Mouse (Mus musculus) forebrain, embryonic 12.5 days (tissue): ENCODE data around the gene Gtf3c5. TPM values are rescaled to one million over a fixed set of nuclear protein-coding genes. Genes with fewer than 3 reads are reported as not detected.

ENCODE experiments used
- ATAC-seq: fragments of 200-750 bp; cut with Nextera tagmentation; 2 replicates; pipeline ENCODE4 v1.8.0; 2017; ENCODE audit warnings: moderate TSS enrichment; ENCODE audit not compliant: low FRiP score
- H3K27ac ChIP-seq: fragments of 300-500 bp; sonication (generic); 2 replicates; pipeline ENCODE4 v1.5.1; 2016; ENCODE audit warnings: mild to moderate bottlenecking
- H3K27me3 ChIP-seq: fragments of 300-500 bp; sonication (generic); 2 replicates; pipeline ENCODE4 v1.6.1; 2016; ENCODE audit warnings: mild to moderate bottlenecking
- H3K36me3 ChIP-seq: fragments of 300-500 bp; sonication (generic); replicated peaks from 2 replicates; pipeline ENCODE4 v1.6.1; 2016; ENCODE audit warnings: mild to moderate bottlenecking
- H3K4me1 ChIP-seq: fragments of 300-500 bp; sonication (generic); 2 replicates; pipeline ENCODE4 v1.6.1; 2016
- H3K4me2 ChIP-seq: fragments of 300-500 bp; sonication (generic); 2 replicates; pipeline ENCODE4 v1.6.1; 2016; ENCODE audit warnings: mild to moderate bottlenecking, moderate library complexity
- H3K4me3 ChIP-seq: fragments of 300-500 bp; sonication (generic); replicated peaks from 2 replicates; pipeline ENCODE4 v1.5.1; 2016; ENCODE audit warnings: mild to moderate bottlenecking
- H3K9ac ChIP-seq: fragments of 300-500 bp; sonication (generic); 2 replicates; pipeline ENCODE4 v1.6.1; 2016; ENCODE audit warnings: mild to moderate bottlenecking
- H3K9me3 ChIP-seq: fragments of 300-500 bp; sonication (generic); 2 replicates; pipeline ENCODE4 v1.6.1; 2016
- WGBS: fragments of 180-500 bp; shearing (Covaris S2); methylation state at CpG from one replicate; pipeline ENCODE4 v1.1.7; 2016; 5-methylcytosine and 5-hydroxymethylcytosine counted together
- polyA plus RNA-seq: library from polyadenylated mRNA; unstranded; fragments of >200 nt; fragmentation: Nextera tagmentation; extraction: Ambion mirVana; gene quantifications from 2 replicates; pipeline ENCODE4 v1.2.1, GENCODE M21; 2016

The Gtf3c5 gene
- 46.9 and 50.9 TPM in 2 replicates for polyA plus RNA-seq

- peak within 1 kb of the TSS; percentile 72 for H3K4me3 ChIP-seq
- H3K27me3 ChIP-seq: peaks cover 15% of the 10 kb centered on the region
- H3K9ac ChIP-seq: peak within 1 kb of the TSS; percentile 80
- peaks cover 14% of the 10 kb centered on the region for H3K36me3 ChIP-seq
- H3K27ac ChIP-seq: peak within 1 kb of the TSS; percentile 89
- no peak for ATAC-seq
- 78% methylated on average over 9 of the region's 9 CpGs for WGBS
- peaks cover 19% of the 10 kb centered on the region for H3K4me1 ChIP-seq
- H3K9me3 ChIP-seq: no peaks in the 10 kb centered on the region
- peak within 1 kb of the TSS; percentile 68 for H3K4me2 ChIP-seq
These were observed at the start of gene Gtf3c5 for GRCm38 (mm10) chr2:28583651-28584050. Gene Gtf3c5 (minus strand): TSS chr2:28583751.

- Histone ChIP-seq H3K4me2 (no peak overlapping the region), H3K4me1 (no peaks in the 10 kb centered on the region), H3K9me3 (no peaks in the 10 kb centered on the region), H3K27me3 (peaks cover 17% of the 10 kb centered on the region; the same call in 1 of the 2 replicates), H3K27ac (no peak overlapping the region), H3K4me3 (no peak overlapping the region), H3K9ac (no peak overlapping the region), H3K36me3 (no peaks in the 10 kb centered on the region)
- 53% methylated on average over 4 of the region's 4 CpGs for WGBS
- ATAC-seq: no peak
These were observed 49.6 kb upstream of the Gtf3c5 start for GRCm38 (mm10) chr2:28633136-28633535.

GRCm38 (mm10) chr2:28632626-28633025 lies 49.1 kb upstream of the Gtf3c5 start:
- Histone ChIP-seq H3K36me3 (no peaks in the 10 kb centered on the region), H3K4me3 (no peak overlapping the region), H3K27ac (no peak overlapping the region), H3K9ac (no peak overlapping the region), H3K4me2 (no peak overlapping the region), H3K27me3 (peaks cover 17% of the 10 kb centered on the region; the same call in 1 of the 2 replicates), H3K9me3 (no peaks in the 10 kb centered on the region), H3K4me1 (no peaks in the 10 kb centered on the region)
- no peak for ATAC-seq
- 50% methylated on average over 1 of the region's 1 CpGs for WGBS

GRCm38 (mm10) chr2:28629911-28630381 lies 46.4 kb upstream of the Gtf3c5 start:
- ATAC-seq: no peak
- H3K9ac ChIP-seq: no peak overlapping the region
- H3K9me3 ChIP-seq: no peaks in the 10 kb centered on the region
- H3K36me3 ChIP-seq: no peaks in the 10 kb centered on the region
- peaks cover 17% of the 10 kb centered on the region; the same call in 1 of the 2 replicates for H3K27me3 ChIP-seq
- WGBS: 71% methylated on average over 4 of the region's 4 CpGs
- H3K4me2 ChIP-seq: no peak overlapping the region
- H3K4me1 ChIP-seq: no peaks in the 10 kb centered on the region
- H3K4me3 ChIP-seq: no peak overlapping the region
- H3K27ac ChIP-seq: no peak overlapping the region

- no peak overlapping the region for H3K27ac ChIP-seq
- no peaks in the 10 kb centered on the region for H3K4me1 ChIP-seq
- H3K4me2 ChIP-seq: no peak overlapping the region
- H3K27me3 ChIP-seq: peaks cover 19% of the 10 kb centered on the region
- no peaks in the 10 kb centered on the region for H3K36me3 ChIP-seq
- ATAC-seq: no peak
- no peak overlapping the region for H3K4me3 ChIP-seq
- H3K9ac ChIP-seq: no peak overlapping the region
- no peaks in the 10 kb centered on the region for H3K9me3 ChIP-seq
- 69% methylated on average over 2 of the region's 2 CpGs for WGBS
These were observed 44.5 kb upstream of the Gtf3c5 start for GRCm38 (mm10) chr2:28628053-28628452.

- H3K4me3 ChIP-seq: no peak overlapping the region
- no peak for ATAC-seq
- H3K27ac ChIP-seq: no peak overlapping the region
- H3K9ac ChIP-seq: no peak overlapping the region
- H3K4me1 ChIP-seq: peaks cover 6% of the 10 kb centered on the region; the same call in 1 of the 2 replicates
- H3K9me3 ChIP-seq: no peaks in the 10 kb centered on the region
- 81% methylated on average over 3 of the region's 3 CpGs for WGBS
- H3K4me2 ChIP-seq: no peak overlapping the region
- no peaks in the 10 kb centered on the region for H3K36me3 ChIP-seq
- peaks cover 34% of the 10 kb centered on the region for H3K27me3 ChIP-seq
These were observed 42.5 kb upstream of the Gtf3c5 start for GRCm38 (mm10) chr2:28626038-28626437.

GRCm38 (mm10) chr2:28624870-28625269 lies 41.3 kb upstream of the Gtf3c5 start:
- no peak overlapping the region for H3K4me2 ChIP-seq
- H3K27me3 ChIP-seq: peaks cover 31% of the 10 kb centered on the region
- H3K9me3 ChIP-seq: no peaks in the 10 kb centered on the region
- H3K36me3 ChIP-seq: no peaks in the 10 kb centered on the region
- no peak for ATAC-seq
- H3K27ac ChIP-seq: no peak overlapping the region
- no peak overlapping the region for H3K4me3 ChIP-seq
- 89% methylated on average over 3 of the region's 3 CpGs for WGBS
- H3K9ac ChIP-seq: no peak overlapping the region
- peaks cover 6% of the 10 kb centered on the region; the same call in 1 of the 2 replicates for H3K4me1 ChIP-seq

GRCm38 (mm10) chr2:28622521-28623124 lies 39.1 kb upstream of the Gtf3c5 start:
- Histone ChIP-seq H3K9ac (no peak overlapping the region), H3K4me1 (peaks cover 6% of the 10 kb centered on the region; the same call in 1 of the 2 replicates), H3K4me3 (no peak overlapping the region), H3K36me3 (no peaks in the 10 kb centered on the region), H3K27ac (no peak overlapping the region), H3K9me3 (no peaks in the 10 kb centered on the region), H3K27me3 (peaks cover 32% of the 10 kb centered on the region), H3K4me2 (no peak overlapping the region)
- no peak for ATAC-seq
- WGBS: 24% methylated on average over 10 of the region's 10 CpGs

DNA sequence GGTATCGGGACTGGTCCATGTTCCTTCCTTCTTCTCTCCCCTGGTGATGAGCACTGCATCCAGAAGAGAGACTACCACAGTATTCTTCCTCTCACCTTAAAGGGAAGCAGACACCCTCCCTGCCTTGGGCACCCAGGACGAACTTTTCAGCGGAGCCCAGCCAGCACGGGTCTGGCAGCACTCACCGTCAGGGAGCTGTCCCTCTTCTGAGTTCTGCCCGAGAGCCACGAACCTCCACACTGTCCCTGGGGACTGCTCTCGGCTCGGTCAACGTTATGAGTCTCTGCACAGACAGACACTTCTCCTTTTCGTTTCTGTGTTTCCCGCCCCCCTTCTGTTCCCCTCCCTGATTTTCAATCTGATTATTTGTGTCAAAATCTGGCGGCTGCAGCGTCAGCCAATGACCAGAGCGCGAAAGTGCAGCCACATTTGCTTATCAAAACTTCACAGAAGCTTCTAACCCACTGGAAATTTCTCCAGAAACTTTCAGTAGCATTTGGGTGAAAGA lies 38.2 kb upstream of the Gtf3c5 start, which contains the start of gene Gfi1b:
Gfi1b (minus strand) TSS at position 319 of the 508 bp plus-strand sequence.
- ATAC-seq: no peak
- WGBS: 5% methylated on average over 16 of the region's 16 CpGs
- H3K4me1 ChIP-seq: peaks cover 6% of the 10 kb centered on the region; the same call in 1 of the 2 replicates
- no peak within 1 kb of the TSS for H3K9ac ChIP-seq
- no peaks in the 10 kb centered on the region for H3K36me3 ChIP-seq
- H3K9me3 ChIP-seq: no peaks in the 10 kb centered on the region
- H3K4me2 ChIP-seq: 0 out of 2 replicates have a peak within 1 kb of the TSS, but pooled peaks have one; percentile 11
- no peak within 1 kb of the TSS for H3K27ac ChIP-seq
- H3K27me3 ChIP-seq: peaks cover 32% of the 10 kb centered on the region
- no peak within 1 kb of the TSS for H3K4me3 ChIP-seq

- no peaks in the 10 kb centered on the region for H3K36me3 ChIP-seq
- 24% methylated on average over 2 of the region's 2 CpGs for WGBS
These were observed 37.6 kb upstream of the Gtf3c5 start for GRCm38 (mm10) chr2:28621111-28621510.

GRCm38 (mm10) chr2:28620522-28620921 lies 37.0 kb upstream of the Gtf3c5 start:
- no peak overlapping the region for H3K27ac ChIP-seq
- WGBS: 69% methylated on average over 10 of the region's 10 CpGs
- H3K9me3 ChIP-seq: no peaks in the 10 kb centered on the region
- no peak overlapping the region for H3K4me3 ChIP-seq
- no peak for ATAC-seq
- H3K27me3 ChIP-seq: peaks cover 37% of the 10 kb centered on the region
- H3K4me1 ChIP-seq: peaks cover 6% of the 10 kb centered on the region; the same call in 1 of the 2 replicates
- H3K4me2 ChIP-seq: no peak overlapping the region
- no peak overlapping the region for H3K9ac ChIP-seq
- no peaks in the 10 kb centered on the region for H3K36me3 ChIP-seq

More at GRCm38 (mm10) chr2:28621111-28621510, 37.6 kb upstream of the Gtf3c5 start:
- H3K4me2 ChIP-seq: no peak overlapping the region
- no peak overlapping the region for H3K9ac ChIP-seq
- H3K4me3 ChIP-seq: no peak overlapping the region
- H3K27me3 ChIP-seq: peaks cover 36% of the 10 kb centered on the region
- no peaks in the 10 kb centered on the region for H3K9me3 ChIP-seq
- no peak overlapping the region for H3K27ac ChIP-seq
- peaks cover 6% of the 10 kb centered on the region; the same call in 1 of the 2 replicates for H3K4me1 ChIP-seq
- ATAC-seq: no peak

DNA sequence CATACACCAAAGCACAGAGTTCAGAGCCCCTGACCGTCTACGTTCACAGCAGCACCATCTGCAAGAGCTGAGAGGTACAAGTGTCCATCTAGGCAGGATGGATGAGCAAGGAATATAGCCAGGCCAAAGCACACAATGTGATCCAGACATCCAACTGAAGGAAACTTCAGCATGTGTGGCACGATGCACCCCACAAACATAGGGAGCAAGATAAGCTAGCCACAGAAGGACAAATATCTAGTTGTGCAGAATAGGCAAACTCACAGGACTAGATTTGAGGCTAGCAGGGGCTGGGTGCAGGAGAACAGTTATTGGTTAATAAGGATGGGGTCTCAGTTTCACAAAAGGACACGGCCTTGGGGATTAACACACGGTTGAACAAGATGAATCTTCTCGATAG lies 35.8 kb upstream of the Gtf3c5 start:
- no peak overlapping the region for H3K9ac ChIP-seq
- 90% methylated on average over 6 of the region's 6 CpGs for WGBS
- H3K27ac ChIP-seq: no peak overlapping the region
- ATAC-seq: no peak
- no peaks in the 10 kb centered on the region for H3K36me3 ChIP-seq
- peaks cover 37% of the 10 kb centered on the region for H3K27me3 ChIP-seq
- no peak overlapping the region for H3K4me2 ChIP-seq
- H3K4me1 ChIP-seq: peaks cover 6% of the 10 kb centered on the region; the same call in 1 of the 2 replicates
- no peaks in the 10 kb centered on the region for H3K9me3 ChIP-seq
- no peak overlapping the region for H3K4me3 ChIP-seq
